Mouse (Mus musculus) neural tube, embryonic 11.5 days (tissue): ENCODE results near the gene Oxsr1. TPM values are rescaled to one million over a fixed set of nuclear protein-coding genes. Genes with fewer than 3 reads are reported as not detected.
"Not testable (repeated sequence)": the region's sequence is repeated elsewhere in the genome, so short reads cannot be mapped to it uniquely, and the experiment has no call there.

Source experiments
- ATAC-seq: fragments of 200-750 bp; cut with Nextera tagmentation; 2 replicates; pipeline ENCODE4 v1.8.0; 2017; ENCODE audit warnings: moderate number of reproducible peaks, mild to moderate bottlenecking, moderate TSS enrichment, moderate library complexity; ENCODE audit not compliant: insufficient read depth, low FRiP score, low TSS enrichment
- DNase-seq: peaks from one replicate; pipeline ENCODE4 v3.0.0-alpha.2; 2015; ENCODE audit warnings: low spot score
- H3K27ac ChIP-seq: fragments of 300-500 bp; sonication (generic); 2 replicates; pipeline ENCODE4 v1.5.1; 2014; ENCODE audit warnings: low read depth, mild to moderate bottlenecking, low read length
- H3K27me3 ChIP-seq: fragments of 300-500 bp; sonication (generic); 2 replicates; pipeline ENCODE4 v1.6.1; 2014; ENCODE audit warnings: mild to moderate bottlenecking, low read length, mixed read lengths; ENCODE audit not compliant: control insufficient read depth, insufficient read depth
- H3K36me3 ChIP-seq: fragments of 300-500 bp; sonication (generic); 2 replicates; pipeline ENCODE4 v1.6.1; 2014; ENCODE audit warnings: mild to moderate bottlenecking, low read length, moderate library complexity, mixed read lengths; ENCODE audit not compliant: control insufficient read depth, insufficient read depth
- H3K4me1 ChIP-seq: fragments of 300-500 bp; sonication (generic); 2 replicates; pipeline ENCODE4 v1.6.1; 2014; ENCODE audit warnings: low read length, mixed read lengths; ENCODE audit not compliant: control insufficient read depth, insufficient read depth
- H3K4me2 ChIP-seq: fragments of 300-500 bp; sonication (generic); 2 replicates; pipeline ENCODE4 v1.6.1; 2014; ENCODE audit warnings: low read depth, mild to moderate bottlenecking, moderate library complexity
- H3K4me3 ChIP-seq: fragments of 300-500 bp; sonication (generic); 2 replicates; pipeline ENCODE4 v1.5.1; 2014; ENCODE audit warnings: low read depth, low read length
- H3K9ac ChIP-seq: fragments of 300-500 bp; sonication (generic); 2 replicates; pipeline ENCODE4 v1.6.1; 2014; ENCODE audit warnings: mild to moderate bottlenecking, low read length
- H3K9me3 ChIP-seq: fragments of 300-500 bp; sonication (generic); 2 replicates; pipeline ENCODE4 v1.6.1; 2016; ENCODE audit warnings: low read length; ENCODE audit not compliant: control insufficient read depth
- WGBS: fragments of 180-500 bp; shearing (Covaris S2); extraction: QIAGEN DNeasy Blood & Tissue Kit; methylation state at CpG from one replicate; pipeline ENCODE4 v1.1.7; 2014; 5-methylcytosine and 5-hydroxymethylcytosine counted together
- polyA plus RNA-seq: library from polyadenylated mRNA; unstranded; fragments of >200 nt; fragmentation: Nextera tagmentation; extraction: Ambion mirVana; gene quantifications from 2 replicates; pipeline ENCODE4 v1.2.1, GENCODE M21; 2014

Gene Oxsr1
- 15.8 and 17.1 TPM in 2 replicates for polyA plus RNA-seq

GRCm38 (mm10) chr9:119322289-119323259 lies at the start of gene Oxsr1:
Gene Oxsr1 (minus strand): TSS chr9:119322427.
- H3K4me1 ChIP-seq = peaks cover 5% of the 10 kb centered on the region; the same call in 1 of the 2 replicates

GRCm38 (mm10) chr9:119371251-119371650 lies 49.0 kb upstream of the Oxsr1 start:
- H3K9me3 ChIP-seq = no peaks in the 10 kb centered on the region
- no peak overlapping the region for H3K4me2 ChIP-seq
- no peak for ATAC-seq
- H3K36me3 ChIP-seq = no peaks in the 10 kb centered on the region
- no peak overlapping the region for H3K27ac ChIP-seq
- H3K27me3 ChIP-seq = no peaks in the 10 kb centered on the region
- no peaks in the 10 kb centered on the region for H3K4me1 ChIP-seq
- H3K9ac ChIP-seq = no peak overlapping the region
- DNase-seq = peak; percentile 11
- 55% methylated on average over 4 of the region's 4 CpGs for WGBS
- H3K4me3 ChIP-seq = no peak overlapping the region

More at GRCm38 (mm10) chr9:119322289-119323259, at the start of gene Oxsr1:
- Histone ChIP-seq H3K9me3 (no peaks in the 10 kb centered on the region), H3K36me3 (no peaks in the 10 kb centered on the region), H3K27me3 (no peaks in the 10 kb centered on the region), H3K27ac (peak within 1 kb of the TSS; percentile 83), H3K4me2 (peak within 1 kb of the TSS; percentile 98), H3K4me3 (peak within 1 kb of the TSS; percentile 92), H3K9ac (peak within 1 kb of the TSS; percentile 89)
- under 1% methylated on average over 76 of the region's 76 CpGs for WGBS
- ATAC-seq = peak; percentile 97
- DNase-seq = peak; percentile 96

DNA sequence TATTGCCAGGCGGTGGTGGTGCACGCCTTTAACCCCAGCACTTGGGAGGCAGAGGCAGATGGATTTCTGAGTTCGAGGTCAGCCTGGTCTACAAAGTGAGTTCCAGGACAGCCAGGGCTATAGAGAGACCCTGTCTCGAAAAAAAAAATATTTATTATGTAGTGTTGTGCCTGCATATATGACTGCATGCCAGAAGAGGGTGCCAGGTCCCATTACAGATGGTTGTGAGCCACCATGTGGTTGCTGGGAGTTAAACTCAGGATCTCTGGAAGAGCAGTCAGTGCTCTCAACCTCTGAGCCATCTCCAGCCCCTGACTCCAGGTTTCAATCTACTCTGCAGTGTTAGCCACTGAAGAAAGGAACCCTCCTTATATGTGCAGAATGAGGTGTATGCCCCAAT lies 48.5 kb upstream of the Oxsr1 start:
- not testable (repeated sequence) for H3K4me3 ChIP-seq, H3K9me3 ChIP-seq, H3K4me1 ChIP-seq, ATAC-seq, H3K27me3 ChIP-seq, H3K4me2 ChIP-seq, H3K27ac ChIP-seq, H3K9ac ChIP-seq, H3K36me3 ChIP-seq
- DNase-seq = peak; percentile 4
- WGBS = 85% methylated on average over 4 of the region's 4 CpGs

DNA sequence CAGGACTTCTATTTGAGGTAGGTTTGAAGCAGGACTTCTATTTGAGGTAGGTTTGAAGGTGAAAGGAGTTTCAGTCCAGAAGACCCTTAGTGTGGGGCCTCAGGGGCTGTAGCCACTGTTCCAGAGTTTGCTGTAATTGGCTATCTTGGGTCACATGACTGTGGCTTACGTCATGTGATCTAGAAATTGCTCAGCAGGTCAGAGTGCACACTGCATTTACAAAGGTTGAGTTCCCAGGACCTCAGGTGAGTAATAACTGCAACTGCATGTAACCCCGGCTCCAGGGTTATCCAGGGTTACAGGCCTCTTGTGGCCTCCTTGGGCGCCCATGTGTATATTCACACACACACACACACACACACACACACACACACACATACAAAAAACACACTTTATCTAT lies 46.1 kb upstream of the Oxsr1 start:
- no peak overlapping the region for H3K27ac ChIP-seq
- H3K9me3 ChIP-seq = no peaks in the 10 kb centered on the region
- H3K4me3 ChIP-seq = no peak overlapping the region
- ATAC-seq (no peak), DNase-seq (no peak)
- H3K9ac ChIP-seq = no peak overlapping the region
- no peak overlapping the region for H3K4me2 ChIP-seq
- no peaks in the 10 kb centered on the region for H3K4me1 ChIP-seq
- H3K36me3 ChIP-seq = no peaks in the 10 kb centered on the region
- no peaks in the 10 kb centered on the region for H3K27me3 ChIP-seq
- WGBS = 86% methylated on average over 3 of the region's 3 CpGs

GRCm38 (mm10) chr9:119365284-119365683 lies 43.1 kb upstream of the Oxsr1 start, which contains the start of gene Slc22a14:
Gene Slc22a14 (minus strand): TSS chr9:119365553.
- DNase-seq (no peak), ATAC-seq (no peak)
- no peak within 1 kb of the TSS for H3K9ac ChIP-seq
- H3K4me3 ChIP-seq = no peak within 1 kb of the TSS
- H3K4me1 ChIP-seq = no peaks in the 10 kb centered on the region
- no peak within 1 kb of the TSS for H3K4me2 ChIP-seq
- H3K27ac ChIP-seq = no peak within 1 kb of the TSS
- H3K27me3 ChIP-seq = no peaks in the 10 kb centered on the region
- no peaks in the 10 kb centered on the region for H3K36me3 ChIP-seq
- no peaks in the 10 kb centered on the region for H3K9me3 ChIP-seq
- 84% methylated on average over 7 of the region's 7 CpGs for WGBS

- H3K27ac ChIP-seq = no peak overlapping the region
- no peaks in the 10 kb centered on the region for H3K36me3 ChIP-seq
- no peak overlapping the region for H3K4me2 ChIP-seq
- ATAC-seq (no peak), DNase-seq (no peak)
- no peak overlapping the region for H3K9ac ChIP-seq
- no peaks in the 10 kb centered on the region for H3K9me3 ChIP-seq
- no peaks in the 10 kb centered on the region for H3K4me1 ChIP-seq
- H3K4me3 ChIP-seq = no peak overlapping the region
- 91% methylated on average over 12 of the region's 12 CpGs for WGBS
- no peaks in the 10 kb centered on the region for H3K27me3 ChIP-seq
Measured at GRCm38 (mm10) chr9:119363229-119363628, 41.0 kb upstream of the Oxsr1 start.

DNA sequence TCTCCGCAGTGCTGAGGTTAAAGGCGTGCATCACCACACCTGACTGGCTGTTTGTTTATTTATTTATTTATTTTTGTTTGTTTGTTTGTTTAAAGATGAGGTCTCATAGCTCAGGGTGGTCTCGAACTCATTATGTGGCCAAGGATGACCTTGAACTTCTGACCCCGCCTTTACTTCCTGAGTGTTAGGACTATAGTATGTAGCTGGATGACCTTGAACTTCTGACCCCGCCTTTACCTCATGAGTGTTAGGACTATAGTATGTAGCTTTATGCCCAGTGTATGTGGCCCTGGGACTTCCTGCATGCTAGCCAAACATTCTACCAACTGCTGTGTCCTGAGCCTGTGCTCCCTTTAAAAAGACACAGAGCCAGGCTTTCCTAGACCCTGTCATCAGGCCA lies 39.2 kb upstream of the Oxsr1 start:
- Histone ChIP-seq H3K27ac (no peak overlapping the region), H3K36me3 (no peaks in the 10 kb centered on the region), H3K9me3 (no peaks in the 10 kb centered on the region), H3K27me3 (no peaks in the 10 kb centered on the region), H3K9ac (no peak overlapping the region), H3K4me3 (no peak overlapping the region), H3K4me1 (no peaks in the 10 kb centered on the region), H3K4me2 (no peak overlapping the region)
- no peak for ATAC-seq
- no peak for DNase-seq
- WGBS = 95% methylated on average over 5 of the region's 5 CpGs

DNA sequence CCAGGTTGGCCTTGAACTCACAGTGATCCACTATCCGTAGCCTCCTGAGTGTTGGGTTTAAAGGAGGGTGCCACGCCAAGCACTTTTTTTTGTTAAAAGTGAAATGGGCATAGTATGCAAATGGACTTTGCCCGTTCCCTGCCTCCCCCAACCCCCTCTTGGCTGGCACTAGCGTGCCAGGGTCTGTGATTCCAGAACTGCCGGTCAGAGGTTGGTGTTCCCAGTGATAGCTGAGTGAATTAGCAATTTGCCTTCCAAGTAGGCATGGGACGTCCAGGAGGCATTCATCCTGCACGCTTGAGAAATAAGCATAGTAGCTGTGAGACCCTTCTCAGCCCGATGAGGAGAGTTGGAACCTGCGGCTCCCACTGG lies 35.8 kb upstream of the Oxsr1 start:
- no peaks in the 10 kb centered on the region for H3K27me3 ChIP-seq
- peak overlapping the region; percentile 89 for H3K4me2 ChIP-seq
- DNase-seq (no peak), ATAC-seq (no peak)
- 46% methylated on average over 9 of the region's 9 CpGs for WGBS
- H3K36me3 ChIP-seq = no peaks in the 10 kb centered on the region
- peak overlapping the region; percentile 66; the same call in 1 of the 2 replicates for H3K9ac ChIP-seq
- no peaks in the 10 kb centered on the region for H3K9me3 ChIP-seq
- H3K27ac ChIP-seq = no peak overlapping the region
- H3K4me1 ChIP-seq = no peaks in the 10 kb centered on the region
- peak overlapping the region; percentile 63 for H3K4me3 ChIP-seq
